Mouse (Mus musculus) adrenal gland, postnatal 4 days (tissue): Measurements from ENCODE around the gene Ufsp2. TPM values are rescaled to one million over a fixed set of nuclear protein-coding genes. Genes with fewer than 3 reads are reported as not detected.

Source experiments
- DNase-seq, 2 experiments: peaks; one replicate each; pipeline ENCODE4 v3.0.0; 2021 to 2022; ENCODE audit warnings: low spot score in 2 of 2, mixed read lengths in 2 of 2
- long read RNA-seq, 2 experiments: library from polyadenylated mRNA; stranded (forward); transcript quantifications; one replicate each; pipeline ENCODE4 v2.0.0; 2021
- total RNA-seq, 2 experiments: library from RNA; stranded (reverse); gene quantifications; 2 replicates each; pipeline ENCODE4 v1.2.3; 2021

Ufsp2 gene
- 10 to 100 TPM; 54.4 to 55.5 TPM for total RNA-seq
- long read RNA-seq, experiment 1, transcript Ufsp2-201 (12 exons, 1,640 nt), result major isoform, 29 of 41 reads
- long read RNA-seq, experiment 1, partial matches to known transcripts, result 3 of 41 reads
- long read RNA-seq, experiment 1, other reads (novel, unspliced or antisense), result 6 of 41 reads
- long read RNA-seq, experiment 2, transcript Ufsp2-201 (12 exons, 1,640 nt), result major isoform, 49 of 68 reads
- long read RNA-seq, experiment 2, partial matches to known transcripts, result 4 of 68 reads
- long read RNA-seq, experiment 2, other reads (novel, unspliced or antisense), result 8 of 68 reads

DNA sequence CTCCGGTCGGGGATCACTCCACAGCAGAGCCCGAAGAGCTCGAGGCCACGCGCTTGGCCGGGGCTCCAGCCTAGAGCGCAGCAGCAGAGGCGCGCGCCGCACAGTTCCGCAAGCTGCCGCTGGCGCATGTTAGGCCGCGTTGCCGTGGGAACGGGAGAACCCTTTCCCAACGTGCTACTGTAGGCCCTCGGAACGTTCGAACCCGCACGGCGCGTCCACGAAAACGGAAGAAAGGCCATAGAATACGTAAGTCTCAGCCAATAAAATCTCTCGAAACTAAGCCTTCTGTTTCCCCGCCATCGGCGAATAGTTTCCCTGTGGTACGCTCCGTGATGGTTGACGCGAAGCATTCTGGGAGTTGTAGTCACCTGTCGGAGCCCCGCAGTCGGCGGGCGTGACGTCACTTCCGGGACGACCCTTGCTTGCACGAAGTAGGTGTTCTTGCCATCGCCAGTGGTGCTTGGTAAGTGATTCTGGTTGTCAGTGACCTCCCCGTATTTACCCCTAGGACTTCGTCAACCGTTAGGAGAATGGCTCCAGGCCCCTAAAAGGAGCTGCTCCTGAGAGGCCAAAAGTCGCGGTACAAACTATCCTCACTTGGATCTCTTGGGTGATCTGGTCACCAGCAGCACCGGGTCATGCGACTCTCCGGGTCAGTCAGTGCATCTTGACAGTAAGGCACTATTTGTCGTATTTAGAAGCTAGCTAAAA, at the start of gene Ufsp2, which contains the start of gene 1700029J07Rik:
Gene Ufsp2, plus strand, starts transcription at position 403 of the 711 bp plus-strand sequence.
Gene 1700029J07Rik, minus strand, starts transcription at position 127 of the 711 bp plus-strand sequence.
- peak; percentile 91 to 92 for DNase-seq

GRCm38 (mm10) chr8:45934582-45935014, 40.7 kb upstream of the Ufsp2 start, which contains the start of gene Ccdc110:
Gene Ccdc110 (plus strand): TSS chr8:45934619.
- peak; percentile 94 to 95 for DNase-seq

- DNase-seq, result no peak
Measured at GRCm38 (mm10) chr8:45936986-45937385, 38.3 kb upstream of the Ufsp2 start.

DNA sequence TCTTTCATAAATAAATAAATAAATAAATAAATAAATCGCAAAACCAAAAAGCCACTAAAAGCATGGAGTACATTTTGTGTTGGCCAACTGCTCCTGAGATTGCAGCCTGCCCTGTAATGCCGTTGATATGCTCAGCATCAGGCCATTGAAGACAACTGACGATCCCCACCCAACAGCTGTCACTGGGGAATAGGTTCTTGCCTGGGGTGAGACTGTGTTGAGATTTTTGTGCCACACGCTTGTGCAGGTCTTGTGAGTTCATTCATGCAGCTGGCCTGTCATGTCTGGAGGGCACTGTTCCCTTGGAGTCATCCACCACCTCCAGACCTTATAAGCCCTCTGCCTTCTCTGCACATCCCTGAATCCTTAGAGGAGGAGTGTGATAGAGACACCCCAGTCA, 29.0 kb upstream of the Ufsp2 start:
- no peak for DNase-seq

DNA sequence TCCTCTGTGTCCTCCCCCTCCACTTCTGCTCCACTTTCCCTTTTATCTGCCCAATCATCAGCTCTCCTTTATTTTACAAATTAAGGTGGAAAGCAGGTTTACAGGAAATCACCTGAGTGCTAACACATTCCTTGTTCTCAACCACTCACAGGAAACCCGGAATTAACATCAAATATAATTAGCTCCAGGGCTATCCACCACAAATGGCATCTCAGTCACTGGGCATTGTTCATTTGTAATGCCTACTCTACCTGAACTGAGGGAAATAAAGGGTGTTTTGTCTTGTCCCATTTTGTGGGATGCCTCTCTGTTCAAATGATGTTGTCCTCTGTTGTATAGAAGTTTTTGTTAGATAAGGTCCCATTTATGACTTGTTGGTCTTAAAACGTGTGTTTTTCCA, 24.7 kb upstream of the Ufsp2 start:
- no peak for DNase-seq

- no peak for DNase-seq
Measured at GRCm38 (mm10) chr8:45970894-45971293, 4.4 kb upstream of the Ufsp2 start.

DNA sequence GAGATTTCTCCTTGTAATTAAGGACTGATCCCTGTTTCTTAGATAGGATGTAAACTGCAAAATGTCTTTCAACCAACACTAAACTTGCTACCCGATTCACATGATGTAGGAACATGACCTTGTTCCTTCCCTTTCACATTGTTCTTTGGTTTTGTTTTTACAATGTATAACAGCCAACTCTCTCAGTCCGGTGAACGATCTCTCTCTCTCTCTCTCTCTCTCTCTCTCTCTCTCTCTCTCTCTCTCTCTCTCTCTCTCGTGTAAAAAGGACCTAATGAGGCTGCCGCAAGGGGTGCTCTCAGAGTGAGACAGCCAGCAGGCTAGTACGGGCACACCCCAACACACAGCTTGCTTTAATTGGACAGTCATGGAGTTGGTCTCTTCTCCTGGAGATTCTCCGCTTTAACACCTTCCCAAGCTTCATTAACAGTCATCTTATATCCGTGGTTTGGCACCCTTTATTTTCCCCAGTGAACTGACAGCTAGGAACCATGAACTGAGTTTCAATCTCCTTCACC, 1.3 kb upstream of the Ufsp2 start:
- no peak for DNase-seq

GRCm38 (mm10) chr8:45975837-45976468, 625 bp downstream of the Ufsp2 start:
- no peak for DNase-seq

DNA sequence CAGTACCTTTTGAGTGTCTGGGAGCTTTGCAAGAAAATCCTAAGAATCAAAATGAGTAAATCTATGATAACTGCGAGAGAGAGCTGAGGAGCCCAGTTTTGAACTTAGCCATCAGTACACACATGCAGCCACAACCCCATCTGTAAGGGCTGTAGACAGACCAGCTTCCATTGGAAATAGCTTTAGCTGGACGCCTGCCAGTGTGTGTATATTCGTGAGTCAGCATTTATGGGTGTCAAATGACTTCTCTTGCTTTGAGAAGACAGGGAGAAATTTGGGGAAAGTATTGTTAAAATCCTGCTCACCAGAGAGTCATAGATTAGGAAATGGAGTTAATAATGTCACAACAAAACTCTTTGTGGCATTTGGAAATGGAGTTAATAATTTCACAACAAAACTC, 11.3 kb downstream of the Ufsp2 start:
- no peak for DNase-seq

DNA sequence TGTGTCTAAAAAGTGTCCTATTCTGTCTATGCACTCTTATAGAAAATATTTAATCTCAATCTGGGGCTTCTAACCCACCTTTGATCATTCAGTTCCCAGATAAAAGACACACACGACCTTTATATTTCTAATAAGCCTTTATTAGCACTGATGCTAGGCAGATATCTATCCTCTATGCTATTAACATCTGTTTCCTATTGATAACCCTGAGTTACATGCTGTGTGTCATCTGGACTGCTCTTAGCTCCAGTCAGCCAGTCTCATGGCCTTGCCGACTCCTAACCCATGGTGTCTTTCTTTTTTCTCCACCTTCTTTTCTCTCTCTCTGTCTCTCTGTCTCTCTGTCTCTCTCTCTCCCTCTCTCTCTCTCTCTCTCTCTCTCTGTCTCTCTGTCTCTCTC, 12.9 kb downstream of the Ufsp2 start:
- DNase-seq, result no peak

GRCm38 (mm10) chr8:45990631-45991310, 15.4 kb downstream of the Ufsp2 start:
- no peak for DNase-seq

GRCm38 (mm10) chr8:45994111-45994510, 18.8 kb downstream of the Ufsp2 start:
- DNase-seq, result no peak

DNA sequence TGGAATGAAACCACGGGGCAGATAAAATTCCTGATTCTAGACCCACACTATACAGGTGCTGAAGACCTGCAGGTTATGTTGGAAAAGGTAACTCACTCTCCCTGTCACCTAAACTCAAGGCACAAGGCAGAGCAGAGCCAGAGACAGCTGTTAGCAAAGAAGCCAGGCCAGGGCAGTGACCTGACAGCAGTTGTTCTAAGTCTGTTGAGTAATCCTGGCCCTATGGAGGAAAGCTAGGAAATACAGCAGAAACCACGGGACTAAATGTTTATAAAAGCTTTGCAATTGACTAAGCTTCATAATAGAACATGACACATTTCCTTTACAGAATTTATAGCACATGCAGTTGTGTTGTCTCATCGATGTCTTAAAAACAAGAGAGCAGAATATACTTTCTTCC, 20.2 kb downstream of the Ufsp2 start:
- DNase-seq, result no peak

DNA sequence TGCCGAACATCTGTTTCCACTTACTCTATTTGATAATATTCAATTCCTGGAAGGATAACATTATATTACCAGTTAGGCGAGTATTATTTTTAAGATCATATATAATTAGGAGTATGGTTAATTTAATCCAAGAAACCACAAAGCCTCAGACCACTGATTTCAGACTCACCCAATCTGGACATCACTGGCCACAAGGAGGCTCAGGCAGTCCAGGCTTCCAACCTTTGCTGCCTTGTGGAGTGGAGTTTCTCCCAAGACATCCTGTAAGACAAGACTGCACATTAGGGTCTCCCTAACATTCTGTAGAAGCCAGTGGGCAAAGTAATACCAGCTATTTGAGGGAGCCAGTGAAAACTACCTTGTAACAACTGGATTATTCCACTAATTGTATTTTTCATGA, 22.9 kb downstream of the Ufsp2 start:
- DNase-seq, result no peak

- no peak for DNase-seq
Measured at GRCm38 (mm10) chr8:45999138-45999783, 23.9 kb downstream of the Ufsp2 start, which contains the start of gene Lrp2bp. Gene Lrp2bp (plus strand): TSS chr8:45999303.

- peak; percentile 96 to 98 for DNase-seq
Measured at GRCm38 (mm10) chr8:45999784-46000705, 24.7 kb downstream of the Ufsp2 start.

GRCm38 (mm10) chr8:46005596-46005995, 30.3 kb downstream of the Ufsp2 start, which contains the start of gene Ankrd37:
Gene Ankrd37 (minus strand): TSS chr8:46005707.
- DNase-seq, result no peak

- DNase-seq, result no peak
Measured at GRCm38 (mm10) chr8:46007050-46007672, 31.8 kb downstream of the Ufsp2 start.

GRCm38 (mm10) chr8:46010306-46010705, 35.0 kb downstream of the Ufsp2 start:
- no peak for DNase-seq
